Mouse (Mus musculus): ENCODE results near the gene Opcml. TPM values are rescaled to one million over a fixed set of nuclear protein-coding genes. Genes with fewer than 3 reads are reported as not detected.

Gene Opcml
- polyA plus RNA-seq, 1 experiment from 2014 or later, result 2.9 TPM

DNA sequence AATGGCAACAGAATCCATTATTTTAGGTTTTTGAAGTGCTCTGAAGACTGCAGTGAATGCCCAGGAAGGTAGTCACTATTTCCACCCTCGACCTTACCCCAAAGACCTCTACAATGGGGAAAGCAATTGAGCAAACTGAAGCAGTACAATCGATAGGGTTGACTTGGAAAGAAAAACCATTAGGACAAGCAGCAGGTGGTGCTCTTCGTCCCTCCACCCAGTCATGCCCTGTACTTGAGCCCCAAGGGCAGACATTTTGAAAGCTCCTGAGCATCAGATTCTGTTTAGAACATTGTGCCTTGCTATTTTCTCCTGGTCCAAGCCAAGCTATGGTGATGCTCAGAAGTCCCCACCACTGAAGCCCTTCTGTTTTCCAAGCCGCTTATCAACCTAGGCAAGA, 744.4 kb downstream of the Opcml start:
- Histone ChIP-seq H3K27me3 (no peaks in the 10 kb centered on the region), H3K9ac (no peak overlapping the region), H3K4me3 (no peak overlapping the region), H3K36me3 (no peaks in the 10 kb centered on the region), H3K27ac (no peak overlapping the region), H3K4me1 (no peaks in the 10 kb centered on the region), H3K4me2 (no peak overlapping the region), H3K9me3 (no peaks in the 10 kb centered on the region)
- no peak for ATAC-seq (ENCODE audit: insufficient number of reproducible peaks, insufficient read depth, low FRiP score, low TSS enrichment, low read depth)
- WGBS, result 83% methylated on average over 4 of the region's 4 CpGs

DNA sequence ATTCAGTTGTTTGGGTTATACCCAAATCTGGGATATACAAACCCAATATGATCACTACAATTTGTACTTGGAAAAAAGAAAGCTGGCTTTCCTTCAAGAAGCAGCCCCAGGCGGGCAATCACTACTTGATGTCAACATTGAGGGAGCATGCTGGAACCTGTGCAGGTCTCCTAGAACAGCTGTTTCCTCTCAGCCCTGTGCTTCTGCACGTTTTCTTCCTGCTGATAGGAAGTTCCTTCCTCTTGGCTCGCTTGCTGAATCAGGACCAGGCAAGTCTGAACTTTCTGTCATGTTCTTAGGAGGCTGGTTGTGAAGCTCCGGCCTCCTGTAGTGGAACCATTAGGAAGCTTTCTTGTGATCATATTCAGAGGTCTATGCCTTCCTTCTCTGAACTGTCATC, 746.1 kb downstream of the Opcml start:
- Histone ChIP-seq H3K9ac (no peak overlapping the region), H3K36me3 (no peaks in the 10 kb centered on the region), H3K27ac (no peak overlapping the region), H3K4me1 (no peaks in the 10 kb centered on the region), H3K4me2 (no peak overlapping the region), H3K9me3 (no peaks in the 10 kb centered on the region), H3K4me3 (no peak overlapping the region), H3K27me3 (no peaks in the 10 kb centered on the region)
- no peak for ATAC-seq (ENCODE audit: insufficient number of reproducible peaks, insufficient read depth, low FRiP score, low TSS enrichment, low read depth)
- WGBS, result 52% methylated on average over 4 of the region's 4 CpGs

DNA sequence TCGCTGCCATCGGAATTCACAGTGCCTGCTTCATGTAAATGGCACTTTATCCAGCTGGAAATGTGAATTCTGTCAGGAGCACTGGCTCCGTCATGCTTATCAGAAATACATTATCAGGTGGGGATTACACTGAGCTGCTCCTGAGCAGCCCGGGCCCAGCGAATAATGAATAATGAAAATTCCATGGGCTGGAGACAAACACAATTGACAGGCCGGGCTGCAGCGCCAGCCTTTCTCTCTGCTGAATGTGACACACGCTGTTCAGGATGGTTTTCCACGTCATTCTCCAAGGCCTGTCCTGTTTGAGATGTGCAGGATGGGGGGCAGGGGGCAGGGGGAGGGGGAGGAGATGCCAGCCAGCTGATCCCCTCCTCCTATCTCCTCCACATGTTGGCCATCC, 757.6 kb downstream of the Opcml start:
- Histone ChIP-seq H3K9ac (no peak overlapping the region), H3K27me3 (no peaks in the 10 kb centered on the region), H3K36me3 (no peaks in the 10 kb centered on the region), H3K27ac (no peak overlapping the region), H3K4me2 (no peak overlapping the region), H3K4me3 (no peak overlapping the region), H3K9me3 (no peaks in the 10 kb centered on the region), H3K4me1 (no peaks in the 10 kb centered on the region)
- ATAC-seq (ENCODE audit: insufficient number of reproducible peaks, insufficient read depth, low FRiP score, low TSS enrichment, low read depth), result no peak
- WGBS, result 68% methylated on average over 9 of the region's 9 CpGs

DNA sequence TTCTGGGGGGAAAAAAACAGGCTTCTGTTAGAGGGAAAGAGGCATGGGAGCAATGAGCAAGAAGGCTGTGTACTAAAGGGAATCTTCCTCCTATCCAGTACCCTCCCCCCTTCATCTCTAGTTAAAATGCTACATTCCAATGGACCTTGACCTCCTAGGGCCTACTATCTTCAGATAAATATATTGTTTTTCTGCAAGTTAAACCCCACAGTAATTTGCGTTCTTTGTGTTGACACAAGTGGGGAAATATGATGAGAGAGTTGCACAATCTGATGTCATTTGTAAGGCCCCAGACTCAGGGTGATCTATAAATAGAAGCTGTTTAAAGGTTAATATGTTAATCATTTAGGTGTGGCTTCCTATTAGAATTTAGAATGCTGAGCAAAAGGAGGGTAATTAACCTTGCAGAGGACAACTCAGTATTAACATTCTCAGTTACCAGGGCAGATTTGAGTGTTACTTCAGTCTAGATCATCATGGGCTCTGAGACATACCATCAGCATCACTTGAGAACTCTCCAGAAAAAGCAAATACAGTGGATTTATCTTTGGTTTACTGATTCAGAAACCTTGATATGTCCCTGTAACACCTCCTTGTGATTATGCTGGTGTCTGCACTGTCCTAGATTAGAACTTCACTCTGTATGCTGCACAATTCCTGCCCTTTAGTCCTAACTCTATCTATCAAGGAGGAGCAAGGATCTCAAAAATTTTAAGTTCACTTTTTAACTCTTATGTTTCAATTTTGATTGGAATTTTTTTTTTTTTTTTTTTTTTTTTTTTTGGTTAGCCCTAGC, 762.0 kb downstream of the Opcml start:
- Histone ChIP-seq H3K9me3 (no peaks in the 10 kb centered on the region), H3K9ac (no peak overlapping the region), H3K4me2 (no peak overlapping the region), H3K4me3 (no peak overlapping the region), H3K36me3 (no peaks in the 10 kb centered on the region), H3K4me1 (no peaks in the 10 kb centered on the region), H3K27me3 (no peaks in the 10 kb centered on the region), H3K27ac (no peak overlapping the region)
- 78% methylated on average over 1 of the region's 1 CpGs for WGBS
- ATAC-seq (ENCODE audit: insufficient number of reproducible peaks, insufficient read depth, low FRiP score, low TSS enrichment, low read depth), result no peak

GRCm38 (mm10) chr9:28558628-28559027, 768.1 kb downstream of the Opcml start:
- H3K27me3 ChIP-seq, result no peaks in the 10 kb centered on the region
- ATAC-seq (ENCODE audit: insufficient number of reproducible peaks, insufficient read depth, low FRiP score, low TSS enrichment, low read depth), result no peak
- H3K9ac ChIP-seq, result no peak overlapping the region
- H3K9me3 ChIP-seq, result no peaks in the 10 kb centered on the region
- no peaks in the 10 kb centered on the region for H3K36me3 ChIP-seq
- no peaks in the 10 kb centered on the region for H3K4me1 ChIP-seq
- no peak overlapping the region for H3K27ac ChIP-seq
- no peak overlapping the region for H3K4me3 ChIP-seq
- H3K4me2 ChIP-seq, result no peak overlapping the region
- 84% methylated on average over 2 of the region's 2 CpGs for WGBS

DNA sequence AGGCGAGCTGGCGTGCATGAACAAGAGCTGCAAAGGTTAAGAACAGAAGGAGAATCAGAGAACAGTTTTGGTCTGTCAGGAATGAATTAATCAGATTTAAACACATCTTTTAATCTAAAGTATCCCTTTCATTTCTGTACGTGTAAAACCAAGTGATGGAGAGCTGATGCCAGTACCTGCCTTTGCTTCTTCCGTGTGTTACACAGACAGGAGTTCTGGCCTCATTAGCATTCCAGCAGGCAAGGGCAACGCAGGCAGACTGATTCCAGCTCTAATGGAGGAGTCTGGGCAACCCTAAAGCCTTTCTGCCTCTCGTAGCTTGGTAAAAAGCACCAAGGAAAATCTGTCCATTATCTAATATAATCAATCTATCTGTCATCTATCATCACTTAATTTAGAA, 771.2 kb downstream of the Opcml start:
- no peak overlapping the region for H3K27ac ChIP-seq
- WGBS, result 46% methylated on average over 6 of the region's 6 CpGs
- H3K4me1 ChIP-seq, result no peaks in the 10 kb centered on the region
- no peaks in the 10 kb centered on the region for H3K36me3 ChIP-seq
- no peaks in the 10 kb centered on the region for H3K9me3 ChIP-seq
- H3K4me2 ChIP-seq, result no peak overlapping the region
- H3K27me3 ChIP-seq, result no peaks in the 10 kb centered on the region
- no peak overlapping the region for H3K4me3 ChIP-seq
- ATAC-seq (ENCODE audit: insufficient number of reproducible peaks, insufficient read depth, low FRiP score, low TSS enrichment, low read depth), result no peak
- no peak overlapping the region for H3K9ac ChIP-seq

- Histone ChIP-seq H3K9ac (no peak overlapping the region), H3K36me3 (no peaks in the 10 kb centered on the region), H3K9me3 (no peaks in the 10 kb centered on the region), H3K27ac (no peak overlapping the region), H3K4me2 (no peak overlapping the region), H3K4me1 (no peaks in the 10 kb centered on the region), H3K4me3 (no peak overlapping the region), H3K27me3 (no peaks in the 10 kb centered on the region)
- no peak for ATAC-seq (ENCODE audit: insufficient number of reproducible peaks, insufficient read depth, low FRiP score, low TSS enrichment, low read depth)
- WGBS, result 70% methylated on average over 14 of the region's 14 CpGs
Observed at GRCm38 (mm10) chr9:28563066-28563683, 772.6 kb downstream of the Opcml start.

GRCm38 (mm10) chr9:28569041-28569522, 778.5 kb downstream of the Opcml start:
- no peak overlapping the region for H3K4me3 ChIP-seq
- peaks cover 26% of the 10 kb centered on the region for H3K4me1 ChIP-seq
- H3K4me2 ChIP-seq, result no peak overlapping the region
- peak overlapping the region; percentile 22; the same call in 1 of the 2 replicates for H3K27ac ChIP-seq
- H3K9ac ChIP-seq, result no peak overlapping the region
- WGBS, result 9% methylated on average over 8 of the region's 8 CpGs
- ATAC-seq (ENCODE audit: insufficient number of reproducible peaks, insufficient read depth, low FRiP score, low TSS enrichment, low read depth), result peak; percentile 32; the same call in 1 of the 2 replicates
- H3K27me3 ChIP-seq, result no peaks in the 10 kb centered on the region; the same call in 1 of the 2 replicates
- no peaks in the 10 kb centered on the region for H3K9me3 ChIP-seq
- H3K36me3 ChIP-seq, result no peaks in the 10 kb centered on the region

DNA sequence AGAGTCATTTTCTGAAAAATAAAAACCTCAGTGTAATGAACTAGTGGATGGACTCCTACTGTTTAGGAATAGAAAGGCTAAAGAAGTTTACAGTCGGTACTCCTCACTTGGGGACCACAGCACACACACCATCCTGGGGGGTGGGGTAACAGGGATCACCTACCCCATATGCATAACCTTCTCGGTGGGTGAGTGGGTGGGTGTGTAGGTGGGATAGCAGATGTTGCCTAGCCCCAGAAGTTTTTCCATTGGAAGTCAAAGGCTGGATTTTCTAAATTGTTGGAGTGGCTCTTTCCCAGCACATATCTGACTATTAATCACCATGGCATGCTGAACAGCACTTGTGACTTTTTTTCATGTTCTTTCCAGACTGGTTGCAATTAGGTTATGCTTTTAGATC, 779.2 kb downstream of the Opcml start:
- no peak overlapping the region for H3K4me2 ChIP-seq
- no peaks in the 10 kb centered on the region for H3K36me3 ChIP-seq
- peaks cover 26% of the 10 kb centered on the region for H3K4me1 ChIP-seq
- no peak overlapping the region for H3K9ac ChIP-seq
- H3K9me3 ChIP-seq, result no peaks in the 10 kb centered on the region
- no peak; the same call in 1 of the 2 replicates for ATAC-seq (ENCODE audit: insufficient number of reproducible peaks, insufficient read depth, low FRiP score, low TSS enrichment, low read depth)
- H3K4me3 ChIP-seq, result no peak overlapping the region
- WGBS, result 15% methylated on average over 2 of the region's 2 CpGs
- peak overlapping the region; percentile 22; the same call in 1 of the 2 replicates for H3K27ac ChIP-seq
- no peaks in the 10 kb centered on the region; the same call in 1 of the 2 replicates for H3K27me3 ChIP-seq

DNA sequence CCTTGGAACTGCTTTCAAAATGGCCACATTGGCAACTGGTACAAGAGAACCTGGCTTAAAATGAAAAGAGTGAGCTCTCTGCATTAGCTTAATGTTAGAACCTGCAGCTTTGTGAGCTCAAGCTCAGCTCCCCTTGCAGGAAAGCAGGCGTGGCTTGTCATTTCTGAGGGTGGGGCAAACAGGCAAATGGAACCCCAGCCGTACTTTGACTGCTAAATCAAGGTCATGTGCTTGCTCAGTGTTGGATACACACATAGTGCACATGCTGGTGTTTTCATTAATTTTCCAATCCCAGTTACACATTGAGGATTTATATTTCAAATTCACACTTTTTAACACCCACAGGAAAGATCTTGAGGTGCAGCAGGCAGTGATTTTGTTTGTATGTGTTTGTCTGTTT, 781.1 kb downstream of the Opcml start:
- no peaks in the 10 kb centered on the region; the same call in 1 of the 2 replicates for H3K27me3 ChIP-seq
- no peak overlapping the region for H3K9ac ChIP-seq
- H3K4me1 ChIP-seq, result peaks cover 26% of the 10 kb centered on the region
- H3K9me3 ChIP-seq, result no peaks in the 10 kb centered on the region
- H3K4me2 ChIP-seq, result no peak overlapping the region
- WGBS, result 64% methylated on average over 2 of the region's 2 CpGs
- no peak overlapping the region for H3K27ac ChIP-seq
- no peaks in the 10 kb centered on the region for H3K36me3 ChIP-seq
- no peak overlapping the region for H3K4me3 ChIP-seq
- ATAC-seq (ENCODE audit: insufficient number of reproducible peaks, insufficient read depth, low FRiP score, low TSS enrichment, low read depth), result no peak

GRCm38 (mm10) chr9:28572136-28572774, 781.7 kb downstream of the Opcml start:
- Histone ChIP-seq H3K4me3 (no peak overlapping the region), H3K27me3 (no peaks in the 10 kb centered on the region; the same call in 1 of the 2 replicates), H3K4me2 (no peak overlapping the region), H3K36me3 (no peaks in the 10 kb centered on the region), H3K27ac (no peak overlapping the region), H3K9me3 (no peaks in the 10 kb centered on the region), H3K9ac (no peak overlapping the region), H3K4me1 (peaks cover 26% of the 10 kb centered on the region)
- WGBS, result 75% methylated on average over 9 of the region's 9 CpGs
- no peak for ATAC-seq (ENCODE audit: insufficient number of reproducible peaks, insufficient read depth, low FRiP score, low TSS enrichment, low read depth)
